Mouse (Mus musculus) mesoderm, embryonic 11.5 days (tissue): ENCODE measurements around the gene Ttc23.
A peak's percentile ranks its signal among the peaks of the same experiment; 100 is the strongest.

ENCODE experiments used
- DNase-seq: peaks from one replicate; pipeline ENCODE4 v3.0.0-alpha.2; 2012; ENCODE audit warnings: low read depth, low spot score

Gene Ttc23

DNA sequence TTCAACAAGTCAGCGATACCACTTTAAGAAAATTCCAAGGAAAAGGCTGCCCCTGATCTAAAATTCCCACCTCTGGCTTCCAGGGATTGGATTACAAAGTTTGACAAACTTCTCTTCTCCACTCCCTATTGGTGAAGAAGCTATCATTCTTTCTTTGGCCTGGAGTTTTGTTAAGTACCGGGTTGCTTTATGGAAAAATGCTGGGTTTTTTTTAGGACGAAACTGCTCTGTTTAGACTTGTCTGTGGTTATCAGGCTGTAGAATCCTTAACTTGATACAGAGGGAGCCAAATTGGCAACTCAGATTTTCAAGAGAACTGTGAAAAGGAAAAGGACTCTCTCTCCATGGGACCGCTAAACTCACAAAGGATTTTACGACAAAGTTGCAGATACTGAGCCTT is at the start of gene Ttc23:
TSS of gene Ttc23 (plus strand) at position 134 of the 400 bp plus-strand sequence.
- DNase-seq, result peak; percentile 85

DNA sequence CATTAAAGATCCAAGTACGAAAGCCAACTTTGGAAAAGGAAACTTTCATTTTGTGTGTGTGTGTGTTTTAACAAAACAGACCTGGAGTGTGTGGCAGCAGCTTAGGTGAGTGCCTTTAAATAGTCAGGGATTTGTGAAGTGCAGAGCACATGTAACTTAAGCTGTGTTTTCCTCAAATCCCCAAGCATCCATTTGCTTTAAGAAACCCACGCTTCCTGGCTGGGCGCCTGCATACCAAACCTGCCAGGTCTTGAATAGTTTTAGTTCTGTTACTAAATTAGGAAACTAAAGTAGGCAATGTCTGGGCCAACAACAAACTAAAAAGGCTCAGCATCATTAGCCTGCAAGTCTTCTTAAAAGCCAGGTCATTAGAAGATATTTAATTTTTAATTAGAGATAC is 49.2 kb upstream of the Ttc23 start:
- no peak for DNase-seq

DNA sequence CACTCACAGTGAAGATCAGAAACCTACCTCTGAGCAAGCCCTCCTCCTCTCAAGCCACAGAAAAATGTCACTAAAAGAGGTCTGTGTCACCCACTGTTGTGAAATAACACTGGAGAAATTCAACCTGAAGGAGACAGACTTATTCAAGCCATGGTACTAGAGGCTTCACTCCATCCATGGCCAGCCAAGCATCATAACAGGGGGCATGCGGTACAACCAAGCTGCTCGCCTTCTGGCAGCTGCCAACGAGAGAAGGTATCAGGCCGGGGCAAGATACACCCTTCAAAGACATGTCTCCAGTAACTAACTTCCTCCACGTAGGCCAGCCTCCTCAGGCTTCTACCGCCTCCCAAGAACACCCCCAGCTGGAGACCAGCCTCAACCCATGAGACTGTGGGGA is 42.1 kb upstream of the Ttc23 start:
- DNase-seq, result no peak

DNA sequence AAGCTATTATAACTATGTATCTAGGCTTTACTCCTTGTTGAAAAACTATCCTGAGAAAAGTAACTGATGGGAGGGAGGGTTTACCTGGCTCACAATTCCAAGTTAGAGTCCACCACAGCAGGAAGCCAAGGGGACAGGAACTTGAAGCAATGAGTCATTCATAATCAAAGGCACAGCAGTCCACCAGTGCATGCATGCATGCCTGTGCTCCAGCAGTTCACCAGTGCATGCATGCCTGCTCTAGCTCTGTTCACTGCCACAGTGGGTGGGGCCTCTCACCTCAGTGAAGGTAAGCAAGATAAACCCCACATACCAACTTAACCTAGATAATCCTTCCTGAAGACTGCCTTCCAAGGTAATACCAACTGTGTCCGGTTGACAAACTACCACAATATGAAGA is 41.0 kb upstream of the Ttc23 start:
- no peak for DNase-seq

DNA sequence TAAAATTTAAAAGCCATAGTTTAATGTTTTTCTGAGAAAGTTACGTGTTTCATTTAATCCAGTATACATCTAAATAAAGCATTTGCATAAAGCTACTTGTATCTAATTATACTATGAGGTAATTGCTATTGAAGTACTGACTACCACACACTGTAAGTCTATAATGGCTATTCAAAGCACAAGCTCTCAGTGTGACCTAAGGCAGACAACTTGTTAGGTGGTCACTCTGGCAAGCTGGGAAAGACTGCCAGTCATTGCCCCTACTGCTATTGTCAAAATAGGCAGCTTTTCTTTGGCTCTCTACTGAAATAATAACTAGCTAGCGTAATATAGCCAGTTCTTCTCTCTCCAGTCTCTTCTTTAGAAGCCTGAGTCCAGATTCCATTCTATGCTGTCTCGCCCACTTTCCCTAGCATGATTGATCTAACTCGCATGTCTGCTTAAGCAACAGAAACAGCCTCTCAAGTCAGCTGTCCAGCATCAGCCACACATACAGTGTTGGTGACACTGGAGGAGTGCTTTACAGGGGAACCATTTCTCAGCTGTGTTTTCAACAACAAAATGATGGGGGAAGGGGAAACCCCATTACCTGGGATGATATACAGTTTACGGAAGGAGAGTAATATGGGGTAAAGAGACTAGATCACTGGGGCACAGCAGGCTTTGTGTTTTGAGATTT is 39.4 kb upstream of the Ttc23 start:
- no peak for DNase-seq

DNA sequence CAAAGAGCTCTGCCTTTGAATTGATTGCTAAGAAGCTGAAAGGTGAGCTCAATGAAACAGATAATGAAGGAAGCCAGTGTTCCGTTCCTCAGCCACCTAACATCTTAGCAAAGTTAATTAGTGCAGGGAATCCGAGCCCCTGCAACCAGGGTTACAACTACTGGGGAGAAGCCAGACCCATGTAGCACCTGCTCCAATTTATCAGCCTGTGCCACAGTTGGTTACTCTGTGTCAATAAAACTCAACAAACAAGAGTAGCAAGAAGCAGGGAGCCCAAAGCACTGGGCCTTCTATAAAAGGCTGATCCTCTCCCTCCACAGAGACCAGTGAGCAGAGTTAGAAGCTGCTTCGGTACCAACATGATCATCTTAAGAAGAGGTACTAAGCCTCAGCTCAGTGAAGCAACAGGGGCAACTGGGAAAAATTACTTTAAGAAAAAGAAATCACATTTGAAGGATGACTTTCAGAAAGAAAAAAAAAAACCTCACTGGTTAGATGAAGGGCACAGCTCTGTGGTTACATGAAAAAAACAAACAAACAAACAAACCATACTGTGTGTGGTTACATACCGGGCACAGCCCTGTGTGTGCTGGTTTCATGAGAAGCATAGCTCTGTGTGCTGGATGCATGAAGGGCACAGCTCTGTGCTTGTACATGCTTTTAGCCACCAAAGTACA is 38.7 kb upstream of the Ttc23 start:
- DNase-seq, result no peak

DNA sequence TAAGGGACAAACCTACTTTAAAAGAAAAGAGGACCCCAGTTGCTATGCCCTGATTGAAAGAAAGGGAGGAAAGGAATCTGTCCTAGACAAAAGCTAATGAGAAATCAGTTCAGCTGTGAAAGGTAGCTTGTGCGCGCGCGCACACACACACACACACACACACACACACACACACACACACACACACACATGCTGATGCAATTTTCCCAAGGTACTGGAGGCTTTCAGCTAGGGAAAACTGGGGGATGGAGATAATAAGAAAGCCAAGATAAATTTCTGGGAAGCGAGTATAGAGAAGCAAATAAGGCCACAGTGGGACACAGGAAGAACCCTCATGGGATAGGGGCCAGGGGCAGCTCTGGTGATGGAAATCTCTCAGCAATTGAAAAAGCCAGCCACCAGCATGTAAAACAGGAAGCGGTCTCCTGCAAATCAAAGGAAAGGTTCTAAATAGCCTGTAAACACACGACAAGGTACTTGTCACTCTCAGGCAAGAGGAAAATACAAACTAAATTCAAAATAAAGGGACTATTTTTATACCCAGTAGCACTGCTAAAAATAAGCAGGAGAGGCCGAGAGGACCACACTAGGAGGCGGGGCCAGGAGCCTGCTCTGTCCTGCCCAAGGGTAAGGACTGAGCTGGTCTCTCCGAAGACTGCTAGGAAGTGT is 33.3 kb upstream of the Ttc23 start:
- DNase-seq, result no peak

DNA sequence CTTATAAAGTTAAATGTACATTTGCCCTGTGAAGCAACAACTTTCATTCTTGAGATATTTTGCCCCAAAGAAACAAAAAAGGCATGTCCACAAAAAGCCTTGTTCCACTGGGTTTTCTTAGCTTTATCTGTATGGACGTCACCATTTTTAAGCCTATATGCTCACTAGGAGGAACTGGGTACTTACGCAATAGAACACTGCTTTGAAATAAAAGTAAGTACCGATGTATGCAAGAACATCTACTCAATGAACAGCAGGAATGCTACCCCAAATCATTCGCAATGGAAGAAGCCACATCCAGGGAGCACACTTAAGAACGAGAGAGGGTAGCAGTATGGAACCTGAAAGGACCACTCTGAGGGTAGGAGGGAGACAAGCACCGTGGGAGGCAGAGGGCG is 32.7 kb upstream of the Ttc23 start:
- DNase-seq, result no peak

DNA sequence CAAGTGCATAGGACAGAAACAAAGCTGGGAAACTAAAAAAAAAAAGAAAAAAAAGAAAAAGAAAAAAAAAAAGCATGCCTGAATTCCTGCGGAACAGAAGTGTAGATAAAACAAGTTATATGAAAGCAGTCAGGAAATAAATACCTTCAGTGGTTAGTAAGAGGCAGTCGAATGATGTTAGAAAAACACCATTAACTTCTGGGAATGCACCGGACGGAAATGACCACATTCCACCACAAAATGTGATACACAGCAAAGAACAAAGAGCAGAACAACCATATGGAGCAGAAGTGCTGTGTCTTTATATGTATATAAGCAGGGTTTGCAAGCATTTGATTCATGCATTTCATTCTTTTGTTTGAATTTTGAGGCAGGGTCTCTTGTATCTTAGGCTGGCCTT is 30.3 kb upstream of the Ttc23 start:
- DNase-seq, result no peak

DNA sequence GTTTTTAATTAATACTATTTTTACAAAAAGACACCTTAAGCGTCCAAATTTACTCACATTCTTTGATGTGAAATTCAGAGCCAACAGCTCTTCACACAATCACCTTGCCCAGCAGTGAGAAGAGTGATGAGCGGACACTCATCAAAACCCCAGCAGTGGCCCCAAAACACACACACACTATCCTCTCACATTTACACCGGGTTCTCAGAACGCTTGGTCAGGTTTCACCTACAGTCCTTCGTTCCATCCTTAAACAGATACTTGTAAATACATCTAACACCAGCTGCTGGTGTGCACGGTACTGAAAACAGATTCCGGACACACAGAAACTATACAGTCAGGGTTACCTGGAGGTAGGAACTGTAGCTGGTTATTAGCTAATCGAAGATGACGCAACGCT is 29.6 kb upstream of the Ttc23 start:
- no peak for DNase-seq

DNA sequence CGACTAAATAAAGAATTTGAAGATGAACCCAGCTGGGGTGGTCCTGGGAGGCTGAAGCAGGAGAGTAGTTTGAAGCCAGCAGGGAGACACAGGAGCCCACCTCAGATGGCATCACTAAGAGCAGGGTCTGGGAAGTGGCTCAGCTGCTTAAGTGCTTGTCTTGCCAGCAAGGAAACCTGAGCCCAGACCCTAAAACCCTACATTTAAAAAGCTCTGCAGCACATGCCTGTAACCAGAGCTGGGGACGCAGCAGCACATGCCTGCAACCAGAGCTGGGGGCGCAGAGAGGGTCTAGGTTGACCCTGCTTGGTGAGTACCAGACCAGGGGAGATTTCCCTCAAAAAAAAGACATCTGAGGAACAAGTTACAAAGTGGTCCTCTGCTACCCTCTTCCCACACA is 28.9 kb upstream of the Ttc23 start:
- peak; percentile 37 for DNase-seq

DNA sequence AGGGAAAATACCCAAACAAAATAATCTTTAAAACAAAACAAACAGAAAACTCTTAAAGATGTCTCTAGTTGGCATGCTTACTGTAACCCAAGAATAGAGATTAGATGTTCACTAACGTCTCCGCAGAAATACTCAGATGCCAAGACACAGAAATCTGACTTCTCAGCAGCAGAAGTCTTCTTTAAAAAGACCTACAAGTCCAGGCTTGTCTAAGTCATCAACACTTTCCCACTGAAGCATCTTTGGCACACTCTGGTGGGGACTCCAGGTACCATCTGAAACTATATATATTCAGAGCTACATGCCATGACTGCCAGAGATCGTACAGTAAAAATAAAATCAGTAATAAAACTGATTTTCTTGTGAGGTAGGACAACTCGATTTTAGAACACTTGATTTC is 27.4 kb upstream of the Ttc23 start:
- DNase-seq, result no peak

DNA sequence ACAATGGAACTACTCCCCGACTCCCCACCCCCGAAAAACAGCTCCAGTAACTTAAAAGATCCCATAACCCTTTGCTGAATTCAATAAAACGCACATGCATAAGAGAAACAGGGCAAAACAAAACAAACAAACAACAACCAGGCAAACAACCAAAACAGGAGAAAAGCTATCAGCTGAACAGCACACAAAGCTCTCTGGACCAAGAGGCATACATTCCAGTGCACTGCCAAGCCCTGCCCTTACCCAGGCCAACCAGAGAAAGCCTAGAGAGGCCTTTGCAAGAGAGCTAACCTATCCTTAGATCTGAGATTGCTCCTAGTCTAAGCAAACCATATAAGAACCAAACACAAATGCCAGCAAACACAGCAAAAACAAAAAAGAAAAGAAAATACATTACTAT is 25.1 kb upstream of the Ttc23 start:
- no peak for DNase-seq

DNA sequence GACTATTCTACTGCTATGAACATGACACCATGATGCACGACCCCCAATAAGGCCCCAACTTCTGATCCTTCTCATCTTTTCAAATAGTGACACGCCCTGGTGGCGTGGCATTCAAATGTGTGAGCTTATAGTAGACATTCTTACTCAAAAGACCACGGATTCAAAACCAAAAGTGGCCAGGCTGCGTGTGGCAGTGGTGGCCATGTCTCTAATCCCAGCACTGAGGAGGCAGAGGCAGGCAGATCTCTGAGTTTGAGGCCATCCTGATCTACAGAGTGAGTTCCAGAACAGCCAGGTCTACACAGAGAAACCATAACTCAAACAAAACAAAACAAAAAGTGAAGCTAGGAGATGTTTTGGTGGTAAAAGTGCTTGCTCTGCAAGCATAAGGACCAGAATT is 20.5 kb upstream of the Ttc23 start:
- DNase-seq, result no peak

DNA sequence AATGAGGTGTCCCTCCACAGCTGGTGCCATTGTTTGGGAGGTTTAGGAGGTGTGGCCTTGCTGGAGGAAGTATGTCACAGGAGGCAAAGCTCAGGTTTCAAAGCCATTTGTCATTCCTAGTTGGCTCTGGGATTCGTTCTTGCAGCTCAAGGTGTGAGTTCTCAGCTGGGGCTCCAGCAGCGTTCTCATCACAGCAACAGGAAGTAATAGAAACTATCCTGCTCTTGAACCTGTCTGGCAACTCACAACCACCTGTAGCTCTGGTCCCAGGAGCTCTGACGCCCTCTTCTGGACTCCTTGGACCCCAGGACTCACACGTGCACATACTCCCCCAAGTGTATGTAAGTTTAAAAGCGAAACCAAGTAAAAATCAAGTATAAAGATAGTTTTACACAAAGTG is 17.5 kb upstream of the Ttc23 start:
- no peak for DNase-seq

DNA sequence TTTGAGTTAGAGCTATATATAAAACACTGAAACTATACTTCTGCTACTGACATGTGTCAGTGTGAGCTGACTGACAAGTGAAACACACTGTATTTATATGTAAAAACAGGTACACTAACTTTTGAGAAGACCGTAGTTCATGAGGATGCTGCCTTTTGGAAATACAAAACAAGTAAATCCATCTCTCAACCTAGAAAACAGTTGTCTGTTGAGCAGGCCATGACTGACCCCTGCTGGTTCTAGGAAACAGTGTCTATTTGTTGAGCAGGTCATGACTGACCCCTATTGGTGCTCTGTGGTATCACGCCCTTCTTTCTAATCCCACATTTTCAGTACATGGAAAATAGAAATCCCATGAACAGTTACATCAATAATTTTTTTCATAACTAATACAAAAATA is 16.4 kb upstream of the Ttc23 start:
- peak; percentile 86 for DNase-seq

DNA sequence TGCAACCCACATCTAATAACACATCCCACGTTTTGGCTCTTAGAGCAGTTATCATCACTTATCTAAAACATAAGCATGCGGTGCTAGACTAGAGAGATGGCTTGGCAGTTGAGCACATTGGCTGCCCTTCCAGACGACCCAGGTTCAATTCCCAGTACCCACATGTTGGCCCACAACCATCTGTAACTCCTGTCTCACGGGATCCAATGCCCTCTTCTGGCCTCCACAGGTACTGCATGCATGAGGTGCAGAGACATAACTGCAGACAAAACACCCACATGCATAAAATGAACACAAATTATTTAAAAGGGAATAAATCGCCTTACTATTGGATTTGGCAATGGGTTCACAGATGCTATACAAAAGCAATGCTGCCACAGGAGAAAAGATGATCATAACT is 14.8 kb upstream of the Ttc23 start:
- DNase-seq, result no peak

DNA sequence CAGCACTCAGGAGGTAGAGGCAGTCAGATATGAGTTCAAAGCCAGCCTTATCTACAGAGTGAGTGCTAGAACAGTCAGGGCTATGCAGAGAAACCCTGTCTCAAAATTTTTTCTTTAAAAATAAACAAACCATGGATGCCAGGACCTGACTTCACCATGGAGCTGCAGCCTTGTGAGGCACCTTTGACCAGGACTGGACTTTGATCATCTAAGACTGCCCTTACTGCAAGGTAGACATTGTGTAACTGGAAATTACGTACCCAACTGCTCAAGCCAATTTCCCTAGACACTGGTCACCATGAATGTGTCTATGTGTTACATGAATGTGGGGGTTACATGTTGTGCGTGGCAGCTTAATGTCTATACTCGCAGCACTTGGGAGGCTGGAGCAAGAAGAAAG is 13.0 kb upstream of the Ttc23 start:
- DNase-seq, result no peak

DNA sequence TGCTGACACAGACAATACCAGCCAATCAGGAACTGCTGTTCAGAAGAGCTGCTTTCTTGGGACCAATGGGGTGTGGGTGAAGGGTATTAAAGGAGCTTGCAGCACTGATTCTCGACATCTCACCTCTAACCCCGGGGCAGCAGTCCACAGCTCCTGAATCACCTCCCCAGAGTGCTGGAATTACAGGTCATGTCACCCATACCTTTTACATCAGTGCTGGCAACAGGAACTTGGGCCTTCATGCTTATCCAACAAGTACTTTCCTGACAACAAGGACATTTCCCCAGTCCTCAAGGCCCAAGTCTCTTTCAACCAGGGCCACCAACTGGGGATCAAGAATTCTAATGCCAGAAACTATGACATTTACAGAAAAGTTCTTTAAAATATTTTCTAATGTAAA is 11.0 kb upstream of the Ttc23 start:
- no peak for DNase-seq

DNA sequence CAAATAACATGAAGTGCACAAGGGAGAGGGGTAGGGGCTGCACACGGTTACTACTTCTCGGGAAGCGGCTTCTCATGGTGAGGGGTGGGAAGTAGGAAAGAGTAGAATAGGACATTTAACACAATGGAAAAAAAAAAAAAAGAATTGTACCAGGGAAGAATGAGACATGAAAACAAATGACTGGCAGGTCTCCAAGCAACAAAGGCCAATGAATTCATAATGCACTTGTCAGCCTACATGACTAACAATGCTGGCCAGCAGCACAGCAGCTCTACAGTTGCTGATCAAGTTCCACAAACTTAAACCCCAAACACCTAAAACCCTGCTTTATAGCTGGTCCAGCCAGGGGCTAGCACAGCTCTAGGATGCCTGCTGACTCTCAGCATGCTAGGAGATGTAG is 8.2 kb upstream of the Ttc23 start:
- DNase-seq, result no peak

DNA sequence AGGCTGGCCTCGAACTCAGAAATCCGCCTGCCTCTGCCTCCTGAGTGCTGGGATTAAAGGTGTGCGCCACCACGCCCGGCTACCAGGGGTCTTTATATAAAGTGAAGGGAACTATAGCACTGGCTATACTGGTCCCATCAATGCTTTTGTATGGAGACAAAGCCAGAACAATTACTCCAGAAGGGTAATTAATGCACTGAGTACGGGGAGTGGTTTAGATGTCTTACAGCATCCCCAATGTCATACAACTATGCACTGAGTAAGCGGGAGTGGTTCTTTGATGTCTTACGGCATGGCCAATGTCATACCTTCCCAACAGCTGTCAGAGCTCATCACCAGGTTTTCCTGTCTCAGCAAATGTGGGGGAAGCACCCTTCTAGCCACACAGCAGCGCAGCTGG is 4.3 kb upstream of the Ttc23 start:
- DNase-seq, result no peak

DNA sequence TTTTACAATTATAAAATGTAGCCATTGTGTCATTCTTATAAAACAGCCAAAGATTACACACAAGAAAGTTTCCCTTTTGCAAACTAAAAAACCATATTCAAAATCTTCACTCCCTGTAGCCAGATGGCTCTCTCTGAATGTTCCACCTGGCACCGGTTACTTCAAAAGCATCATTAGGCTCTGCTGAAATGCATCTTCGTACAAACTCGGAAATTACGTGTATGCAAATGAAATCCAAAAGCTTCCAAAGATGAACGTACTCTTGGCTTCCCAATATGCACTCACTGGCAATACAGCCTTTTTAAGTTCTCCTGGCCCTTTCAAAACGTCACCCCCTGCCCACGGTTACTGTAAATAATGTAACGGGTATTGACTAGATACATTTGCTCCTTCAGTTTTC is 2.9 kb upstream of the Ttc23 start:
- no peak for DNase-seq
